Mouse (Mus musculus): ENCODE data around the gene Cib1. TPM values are rescaled to one million over a fixed set of nuclear protein-coding genes. Genes with fewer than 3 reads are reported as not detected.

The Cib1 gene
- polyA plus RNA-seq, 1 experiment from 2014 or later = 26.4 TPM

DNA sequence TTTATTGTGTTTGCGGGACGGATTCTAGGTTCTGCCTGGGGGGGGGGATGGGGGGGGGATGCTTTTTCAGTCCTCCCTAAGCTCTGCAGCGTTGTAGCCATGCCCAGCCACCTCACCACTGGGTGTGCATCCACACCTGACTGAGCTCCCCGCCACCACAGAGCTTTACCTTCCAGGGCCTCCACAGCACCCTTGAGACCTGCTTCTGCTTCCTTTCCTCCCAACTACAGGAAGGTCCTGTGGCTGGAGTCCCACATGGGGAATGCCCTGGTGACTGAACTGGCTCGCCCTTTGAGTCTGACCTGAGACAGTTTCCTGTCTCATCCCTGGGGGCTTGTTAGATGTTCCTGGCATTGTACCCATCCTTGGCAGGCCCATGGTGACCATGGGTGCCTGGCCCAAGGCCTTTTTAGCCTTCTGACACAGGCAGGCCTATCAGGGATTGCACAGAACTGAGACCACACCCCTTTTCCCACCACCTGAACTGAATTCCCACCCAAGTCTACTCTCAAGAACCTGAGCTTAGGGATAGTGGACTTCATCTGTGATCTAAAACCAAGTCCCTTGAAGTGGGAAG is 31.6 kb downstream of the Cib1 start:
- Histone ChIP-seq H3K4me3 (ENCODE audit: low read depth, low read length) (no peak overlapping the region), H3K9me3 (ENCODE audit: control insufficient read depth, low read length) (no peaks in the 10 kb centered on the region), H3K27ac (ENCODE audit: low read depth, low read length) (no peak overlapping the region), H3K4me2 (ENCODE audit: low read depth, low read length) (0 out of 2 replicates have a peak overlapping the region, but pooled peaks have one; percentile 6), H3K27me3 (ENCODE audit: control insufficient read depth, insufficient read depth, low read length) (no peaks in the 10 kb centered on the region), H3K9ac (replicated peaks; ENCODE audit: low read depth, low read length) (no peak overlapping the region), H3K36me3 (ENCODE audit: control insufficient read depth, insufficient read depth, low read length) (no peaks in the 10 kb centered on the region), H3K4me1 (ENCODE audit: control insufficient read depth, insufficient read depth, low read length) (peaks cover 49% of the 10 kb centered on the region)
- no peak for ATAC-seq (ENCODE audit: low read depth)
- 83% methylated on average over 5 of the region's 5 CpGs for WGBS

DNA sequence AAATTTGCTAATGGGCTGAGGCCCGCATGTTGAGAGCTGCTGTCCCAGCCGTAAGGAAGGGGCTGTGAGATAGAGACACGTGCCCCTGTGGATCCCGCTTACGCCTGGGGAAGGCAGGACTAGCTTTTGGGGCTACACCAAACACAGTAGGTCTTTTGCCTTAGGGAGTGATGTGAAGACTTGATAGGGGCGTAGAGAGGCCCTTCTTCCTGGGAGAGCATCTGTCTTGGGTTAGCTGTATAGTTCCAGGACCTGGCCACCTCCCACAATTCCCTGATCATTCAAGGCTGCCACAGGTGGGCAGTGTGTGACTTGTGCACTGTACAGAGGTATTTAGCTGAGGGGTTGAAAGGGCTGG is 32.0 kb downstream of the Cib1 start:
- ATAC-seq (ENCODE audit: low read depth) = no peak
- Histone ChIP-seq H3K36me3 (ENCODE audit: control insufficient read depth, insufficient read depth, low read length) (no peaks in the 10 kb centered on the region), H3K27me3 (ENCODE audit: control insufficient read depth, insufficient read depth, low read length) (no peaks in the 10 kb centered on the region), H3K9me3 (ENCODE audit: control insufficient read depth, low read length) (no peaks in the 10 kb centered on the region), H3K4me3 (ENCODE audit: low read depth, low read length) (no peak overlapping the region), H3K4me2 (ENCODE audit: low read depth, low read length) (peak overlapping the region; percentile 65; the same call in 1 of the 2 replicates), H3K27ac (ENCODE audit: low read depth, low read length) (no peak overlapping the region), H3K4me1 (ENCODE audit: control insufficient read depth, insufficient read depth, low read length) (peaks cover 49% of the 10 kb centered on the region), H3K9ac (replicated peaks; ENCODE audit: low read depth, low read length) (no peak overlapping the region)
- WGBS = 50% methylated on average over 6 of the region's 6 CpGs

DNA sequence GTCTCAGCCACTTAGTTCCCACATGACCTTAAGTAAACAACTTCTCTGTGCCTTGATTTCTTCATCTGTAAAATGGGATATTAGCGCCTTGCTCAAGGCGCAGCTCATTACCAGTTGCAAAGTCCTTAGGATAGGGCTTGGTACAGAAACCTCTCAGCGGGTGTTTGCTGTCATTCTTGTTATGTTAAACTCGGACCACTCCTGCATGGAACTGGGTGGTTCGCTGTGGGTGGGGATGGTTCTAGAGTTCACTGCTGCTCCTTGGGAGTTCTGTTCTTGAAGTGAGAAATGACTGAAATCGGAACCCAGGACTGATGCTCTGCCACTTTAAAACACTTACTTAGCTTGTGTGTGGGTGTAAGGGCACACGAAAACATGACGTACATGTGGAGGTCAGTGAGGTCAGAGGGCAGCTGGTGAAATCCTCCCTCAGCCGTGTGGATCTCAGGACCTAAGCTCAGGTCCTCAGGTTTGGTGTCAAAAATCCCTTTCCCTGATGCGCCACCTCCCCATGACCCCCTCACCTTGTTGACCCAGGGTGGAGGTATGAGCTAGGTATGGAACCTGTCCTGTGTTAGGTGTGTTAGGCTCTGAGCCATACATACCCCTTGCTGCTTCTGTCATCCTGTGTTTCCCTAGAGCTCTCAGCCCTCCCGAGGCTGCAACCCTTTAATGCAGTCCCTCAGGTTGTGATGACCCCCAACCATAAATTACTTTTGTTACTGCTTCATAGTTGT is 32.6 kb downstream of the Cib1 start:
- Histone ChIP-seq H3K9ac (replicated peaks; ENCODE audit: low read depth, low read length) (no peak overlapping the region; the same call in 1 of the 2 replicates), H3K27me3 (ENCODE audit: control insufficient read depth, insufficient read depth, low read length) (no peaks in the 10 kb centered on the region), H3K9me3 (ENCODE audit: control insufficient read depth, low read length) (no peaks in the 10 kb centered on the region), H3K36me3 (ENCODE audit: control insufficient read depth, insufficient read depth, low read length) (no peaks in the 10 kb centered on the region), H3K4me3 (ENCODE audit: low read depth, low read length) (peak overlapping the region; percentile 69), H3K27ac (ENCODE audit: low read depth, low read length) (no peak overlapping the region), H3K4me1 (ENCODE audit: control insufficient read depth, insufficient read depth, low read length) (peaks cover 49% of the 10 kb centered on the region), H3K4me2 (ENCODE audit: low read depth, low read length) (peak overlapping the region; percentile 65)
- WGBS = 67% methylated on average over 11 of the region's 11 CpGs
- ATAC-seq (ENCODE audit: low read depth) = no peak

DNA sequence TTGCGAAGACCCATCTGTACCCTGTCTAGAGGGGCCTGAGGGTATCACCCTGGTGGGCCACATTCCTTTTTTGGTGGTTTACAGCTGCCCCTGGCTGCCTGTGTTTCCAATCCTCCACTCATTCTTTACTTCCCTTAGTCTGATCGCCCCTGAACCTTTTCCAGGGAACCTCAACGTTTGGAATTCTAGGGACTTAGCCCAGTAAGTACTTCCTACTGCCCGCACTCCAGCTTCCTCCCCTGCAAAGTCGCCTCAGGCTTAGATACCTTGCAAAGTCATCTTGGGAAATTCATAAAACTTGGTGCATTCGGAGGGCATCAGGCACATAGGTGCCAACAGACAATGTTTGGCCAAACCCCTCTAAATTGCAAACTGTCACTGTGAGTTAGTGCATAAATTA is 33.3 kb downstream of the Cib1 start:
- Histone ChIP-seq H3K4me3 (ENCODE audit: low read depth, low read length) (peak overlapping the region; percentile 69), H3K4me1 (ENCODE audit: control insufficient read depth, insufficient read depth, low read length) (peaks cover 54% of the 10 kb centered on the region), H3K36me3 (ENCODE audit: control insufficient read depth, insufficient read depth, low read length) (no peaks in the 10 kb centered on the region), H3K9ac (replicated peaks; ENCODE audit: low read depth, low read length) (peak overlapping the region; percentile 77), H3K27ac (ENCODE audit: low read depth, low read length) (peak overlapping the region; percentile 93), H3K27me3 (ENCODE audit: control insufficient read depth, insufficient read depth, low read length) (no peaks in the 10 kb centered on the region), H3K9me3 (ENCODE audit: control insufficient read depth, low read length) (no peaks in the 10 kb centered on the region), H3K4me2 (ENCODE audit: low read depth, low read length) (peak overlapping the region; percentile 65)
- 26% methylated on average over 6 of the region's 6 CpGs for WGBS
- no peak for ATAC-seq (ENCODE audit: low read depth)

DNA sequence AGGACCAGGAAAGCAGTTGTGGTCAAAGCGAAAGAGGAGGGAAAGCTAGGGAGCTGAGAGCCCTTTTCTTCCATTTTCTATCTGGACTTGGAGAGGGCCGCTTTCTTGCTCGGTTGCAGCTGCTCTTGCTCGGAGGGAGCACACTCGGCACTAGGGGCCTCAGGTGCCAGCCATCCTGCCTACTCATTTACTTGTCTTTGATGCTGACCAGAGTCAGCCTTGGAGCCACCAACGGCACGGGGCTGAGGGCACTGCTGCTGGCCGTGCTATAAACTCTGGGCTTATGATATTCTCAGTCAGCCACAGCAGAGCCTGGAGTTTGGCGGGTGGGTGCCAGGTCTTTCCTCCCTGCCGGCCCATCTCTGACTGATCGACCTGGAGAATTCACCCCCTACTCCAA is 33.8 kb downstream of the Cib1 start:
- WGBS = 2% methylated on average over 11 of the region's 11 CpGs
- peak overlapping the region; percentile 93 for H3K27ac ChIP-seq (ENCODE audit: low read depth, low read length)
- peak overlapping the region; percentile 65 for H3K4me2 ChIP-seq (ENCODE audit: low read depth, low read length)
- no peaks in the 10 kb centered on the region for H3K36me3 ChIP-seq (ENCODE audit: control insufficient read depth, insufficient read depth, low read length)
- peaks cover 58% of the 10 kb centered on the region for H3K4me1 ChIP-seq (ENCODE audit: control insufficient read depth, insufficient read depth, low read length)
- no peaks in the 10 kb centered on the region for H3K27me3 ChIP-seq (ENCODE audit: control insufficient read depth, insufficient read depth, low read length)
- peak overlapping the region; percentile 77 for H3K9ac ChIP-seq (replicated peaks; ENCODE audit: low read depth, low read length)
- peak overlapping the region; percentile 69 for H3K4me3 ChIP-seq (ENCODE audit: low read depth, low read length)
- no peaks in the 10 kb centered on the region for H3K9me3 ChIP-seq (ENCODE audit: control insufficient read depth, low read length)
- ATAC-seq (ENCODE audit: low read depth) = 0 out of 2 replicates have a peak, but pooled peaks have one; percentile 0

DNA sequence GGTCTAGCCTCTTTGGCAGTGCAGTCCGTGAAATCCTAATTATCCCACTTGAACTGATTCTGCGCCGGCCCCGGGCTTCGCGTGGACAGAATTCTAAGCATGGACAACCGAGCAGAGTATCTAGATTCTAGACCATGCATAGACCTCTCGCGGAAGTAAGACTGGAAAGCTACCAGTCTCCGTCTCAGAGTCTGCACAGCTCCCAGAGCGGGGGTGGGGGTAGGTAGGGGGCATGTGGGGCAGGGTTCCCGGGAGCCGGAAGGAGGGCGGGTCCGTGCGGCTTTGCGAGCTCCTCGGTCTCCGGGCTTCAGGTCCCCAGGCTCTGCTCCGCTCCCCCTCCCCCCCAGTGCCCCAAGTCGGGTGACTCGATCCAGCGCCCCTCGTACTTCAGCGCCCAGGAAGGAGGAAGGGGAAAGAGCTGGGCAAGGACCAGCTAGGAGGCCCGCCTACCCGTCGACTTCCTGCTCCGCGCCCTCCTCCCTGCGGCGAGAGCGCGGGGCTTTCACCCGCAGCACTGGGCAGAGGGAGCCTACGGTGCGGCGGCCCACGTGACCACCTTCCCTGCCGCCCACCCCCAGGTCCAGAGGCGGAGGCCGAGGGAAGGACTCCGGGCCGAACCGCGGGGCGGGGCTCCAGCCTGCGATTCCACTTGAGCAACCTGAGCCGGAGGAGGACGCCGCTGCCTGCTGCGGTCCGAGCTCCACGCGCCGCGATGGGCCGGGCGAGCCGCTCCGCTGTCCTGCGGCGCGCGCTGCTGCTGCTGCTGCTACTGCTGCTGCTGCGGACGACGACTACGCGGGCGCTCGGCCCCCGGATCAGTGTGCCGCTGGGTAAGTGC is 34.5 kb downstream of the Cib1 start:
- under 1% methylated on average over 55 of the region's 74 CpGs for WGBS
- ATAC-seq (ENCODE audit: low read depth) = peak; percentile 89
- peak overlapping the region; percentile 93 for H3K27ac ChIP-seq (ENCODE audit: low read depth, low read length)

DNA sequence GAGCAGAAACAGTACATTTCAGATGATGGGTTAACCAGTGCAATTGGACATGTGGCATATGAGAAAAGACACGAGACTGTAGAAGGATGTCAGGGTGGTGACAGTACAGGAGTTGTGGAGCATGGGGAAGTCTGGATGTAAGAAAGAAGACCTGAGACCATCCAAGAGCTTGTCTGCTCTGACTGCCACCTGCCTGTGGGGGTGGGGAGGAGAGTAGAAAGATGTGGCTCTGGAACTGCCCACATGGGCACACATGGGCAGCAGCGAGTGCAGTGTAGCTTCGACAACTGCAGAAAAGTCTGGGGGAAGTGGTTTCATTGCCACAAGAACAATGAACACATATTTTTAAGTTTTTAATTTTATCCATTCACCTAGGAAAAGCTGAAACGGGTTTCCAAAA is 35.2 kb downstream of the Cib1 start:
- Histone ChIP-seq H3K4me3 (ENCODE audit: low read depth, low read length) (peak overlapping the region; percentile 69), H3K27ac (ENCODE audit: low read depth, low read length) (peak overlapping the region; percentile 93), H3K4me1 (ENCODE audit: control insufficient read depth, insufficient read depth, low read length) (peaks cover 55% of the 10 kb centered on the region), H3K27me3 (ENCODE audit: control insufficient read depth, insufficient read depth, low read length) (no peaks in the 10 kb centered on the region), H3K9me3 (ENCODE audit: control insufficient read depth, low read length) (no peaks in the 10 kb centered on the region), H3K4me2 (ENCODE audit: low read depth, low read length) (peak overlapping the region; percentile 65), H3K36me3 (ENCODE audit: control insufficient read depth, insufficient read depth, low read length) (no peaks in the 10 kb centered on the region), H3K9ac (replicated peaks; ENCODE audit: low read depth, low read length) (peak overlapping the region; percentile 77)
- no peak for ATAC-seq (ENCODE audit: low read depth)
- 9% methylated on average over 4 of the region's 4 CpGs for WGBS

More for the DNA sequence above, 34.5 kb downstream of the Cib1 start:
- Histone ChIP-seq H3K9me3 (ENCODE audit: control insufficient read depth, low read length) (no peaks in the 10 kb centered on the region), H3K36me3 (ENCODE audit: control insufficient read depth, insufficient read depth, low read length) (no peaks in the 10 kb centered on the region), H3K27me3 (ENCODE audit: control insufficient read depth, insufficient read depth, low read length) (no peaks in the 10 kb centered on the region), H3K4me2 (ENCODE audit: low read depth, low read length) (peak overlapping the region; percentile 65), H3K4me3 (ENCODE audit: low read depth, low read length) (peak overlapping the region; percentile 69), H3K9ac (replicated peaks; ENCODE audit: low read depth, low read length) (peak overlapping the region; percentile 77), H3K4me1 (ENCODE audit: control insufficient read depth, insufficient read depth, low read length) (peaks cover 57% of the 10 kb centered on the region)

DNA sequence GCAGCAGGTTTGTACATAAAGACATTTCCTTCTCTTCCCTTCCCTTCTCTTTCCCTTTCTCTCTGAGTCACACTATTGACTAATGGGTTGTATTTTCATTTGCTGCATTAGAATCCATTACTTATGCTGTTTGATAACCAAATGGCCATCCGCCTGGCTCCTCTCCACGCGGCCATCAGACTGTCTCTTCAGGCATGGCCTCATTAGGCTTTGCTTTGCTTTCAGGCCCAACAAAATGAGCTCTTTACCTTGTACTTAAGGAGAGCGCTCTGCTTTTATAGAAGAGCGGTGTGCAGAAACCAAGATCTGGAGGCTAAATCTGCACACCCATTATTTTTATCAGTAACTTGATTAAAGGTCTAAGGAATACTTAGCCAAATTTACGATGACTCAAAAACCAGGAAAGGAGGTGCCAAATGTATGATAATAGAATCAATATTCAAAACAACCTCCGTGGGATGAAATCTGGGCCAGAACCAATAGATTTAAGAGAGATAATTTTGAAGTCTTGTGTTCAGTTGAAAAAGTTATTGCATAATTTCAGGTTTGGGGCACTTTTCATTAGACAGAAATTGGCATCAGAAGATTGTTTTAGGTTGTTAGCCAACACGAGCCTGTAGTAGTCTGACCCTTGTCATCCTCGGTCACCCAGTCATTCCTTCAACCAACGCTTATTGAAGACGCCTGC is 36.9 kb downstream of the Cib1 start:
- no peak overlapping the region for H3K4me3 ChIP-seq (ENCODE audit: low read depth, low read length)
- no peak overlapping the region for H3K27ac ChIP-seq (ENCODE audit: low read depth, low read length)
- H3K27me3 ChIP-seq (ENCODE audit: control insufficient read depth, insufficient read depth, low read length) = no peaks in the 10 kb centered on the region
- H3K9me3 ChIP-seq (ENCODE audit: control insufficient read depth, low read length) = no peaks in the 10 kb centered on the region
- no peak for ATAC-seq (ENCODE audit: low read depth)
- no peaks in the 10 kb centered on the region for H3K36me3 ChIP-seq (ENCODE audit: control insufficient read depth, insufficient read depth, low read length)
- peaks cover 49% of the 10 kb centered on the region for H3K4me1 ChIP-seq (ENCODE audit: control insufficient read depth, insufficient read depth, low read length)
- H3K9ac ChIP-seq (replicated peaks; ENCODE audit: low read depth, low read length) = no peak overlapping the region
- no peak overlapping the region for H3K4me2 ChIP-seq (ENCODE audit: low read depth, low read length)
- 84% methylated on average over 10 of the region's 11 CpGs for WGBS
